Mouse (Mus musculus): ENCODE results near the gene Cavin1.

The Cavin1 gene

GRCm38 (mm10) chr11:100981236-100981635 is 10.5 kb upstream of the Cavin1 start:
- no peak for DNase-seq (ENCODE audit: low spot score)

GRCm38 (mm10) chr11:100980438-100980837 is 9.8 kb upstream of the Cavin1 start:
- DNase-seq (ENCODE audit: low spot score): no peak

- no peak for DNase-seq (ENCODE audit: low spot score)
These were observed 9.2 kb upstream of the Cavin1 start for GRCm38 (mm10) chr11:100979887-100980286.

- DNase-seq (ENCODE audit: low spot score): no peak
These were observed 4.6 kb upstream of the Cavin1 start for GRCm38 (mm10) chr11:100975241-100975640.

GRCm38 (mm10) chr11:100974381-100974970 is 3.8 kb upstream of the Cavin1 start:
- no peak for DNase-seq (ENCODE audit: low spot score)

- DNase-seq (ENCODE audit: low spot score): no peak
These were observed 2.6 kb upstream of the Cavin1 start for GRCm38 (mm10) chr11:100973245-100973644.

- DNase-seq (ENCODE audit: low spot score): no peak
These were observed 768 bp upstream of the Cavin1 start for GRCm38 (mm10) chr11:100971455-100971854.

GRCm38 (mm10) chr11:100969744-100970556 is 737 bp downstream of the Cavin1 start:
- no peak for DNase-seq (ENCODE audit: low spot score)

GRCm38 (mm10) chr11:100969189-100969743 is 1.4 kb downstream of the Cavin1 start:
- no peak for DNase-seq (ENCODE audit: low spot score)

GRCm38 (mm10) chr11:100968501-100968900 is 2.2 kb downstream of the Cavin1 start:
- no peak for DNase-seq (ENCODE audit: low spot score)

- DNase-seq (ENCODE audit: low spot score): no peak
These were observed 2.7 kb downstream of the Cavin1 start for GRCm38 (mm10) chr11:100967881-100968420.

GRCm38 (mm10) chr11:100967376-100967775 is 3.3 kb downstream of the Cavin1 start:
- DNase-seq (ENCODE audit: low spot score): no peak

GRCm38 (mm10) chr11:100965760-100966159 is 4.9 kb downstream of the Cavin1 start:
- no peak for DNase-seq (ENCODE audit: low spot score)

- no peak for DNase-seq (ENCODE audit: low spot score)
These were observed 5.7 kb downstream of the Cavin1 start for GRCm38 (mm10) chr11:100964901-100965542.

- DNase-seq (ENCODE audit: low spot score): no peak
These were observed 6.5 kb downstream of the Cavin1 start for GRCm38 (mm10) chr11:100964180-100964579.

- DNase-seq (ENCODE audit: low spot score): no peak
These were observed 7.0 kb downstream of the Cavin1 start for GRCm38 (mm10) chr11:100963647-100964046.

GRCm38 (mm10) chr11:100962371-100962911 is 8.2 kb downstream of the Cavin1 start:
- no peak for DNase-seq (ENCODE audit: low spot score)

GRCm38 (mm10) chr11:100960540-100960939 is 10.1 kb downstream of the Cavin1 start:
- DNase-seq (ENCODE audit: low spot score): no peak

- no peak for DNase-seq (ENCODE audit: low spot score)
These were observed 10.9 kb downstream of the Cavin1 start for GRCm38 (mm10) chr11:100959826-100960225.

- no peak for DNase-seq (ENCODE audit: low spot score)
These were observed 11.2 kb downstream of the Cavin1 start for GRCm38 (mm10) chr11:100959464-100959810.

- no peak for DNase-seq (ENCODE audit: low spot score)
These were observed 11.8 kb downstream of the Cavin1 start for GRCm38 (mm10) chr11:100958613-100959463.
